Mouse (Mus musculus): ENCODE results near the gene Draxin.
"Not testable (repeated sequence)": the region's sequence is repeated elsewhere in the genome, so short reads cannot be mapped to it uniquely, and the experiment has no call there.

Gene Draxin

DNA sequence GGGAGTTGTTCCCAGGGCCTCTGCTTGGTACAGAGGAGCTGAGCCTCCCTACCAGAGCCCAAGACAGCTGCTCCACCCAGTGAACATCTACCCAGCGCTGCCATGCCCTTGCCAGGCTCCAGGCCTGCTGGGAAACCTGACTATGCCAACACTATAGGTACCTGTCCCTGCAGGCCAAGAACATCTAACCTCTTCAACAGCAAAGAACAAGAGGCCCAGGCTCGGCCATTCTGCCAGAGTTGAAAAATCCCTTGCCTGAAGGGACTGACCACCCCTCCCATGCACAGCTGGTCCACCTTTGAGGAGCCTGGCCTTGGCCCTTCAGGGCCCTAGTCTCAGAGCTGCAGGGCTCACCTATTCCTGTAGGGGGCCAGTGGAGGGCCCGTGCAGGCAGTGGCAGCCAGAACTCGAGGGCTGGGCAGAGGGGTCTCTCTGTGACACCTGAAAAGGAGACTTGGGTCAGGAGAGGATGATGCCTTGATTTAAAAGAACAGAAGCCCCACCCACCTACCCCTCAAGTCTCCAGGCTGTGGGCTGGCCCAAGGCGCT, 72.8 kb downstream of the Draxin start:
- no peak for DNase-seq (ENCODE audit: low spot score in 2 of 2)

DNA sequence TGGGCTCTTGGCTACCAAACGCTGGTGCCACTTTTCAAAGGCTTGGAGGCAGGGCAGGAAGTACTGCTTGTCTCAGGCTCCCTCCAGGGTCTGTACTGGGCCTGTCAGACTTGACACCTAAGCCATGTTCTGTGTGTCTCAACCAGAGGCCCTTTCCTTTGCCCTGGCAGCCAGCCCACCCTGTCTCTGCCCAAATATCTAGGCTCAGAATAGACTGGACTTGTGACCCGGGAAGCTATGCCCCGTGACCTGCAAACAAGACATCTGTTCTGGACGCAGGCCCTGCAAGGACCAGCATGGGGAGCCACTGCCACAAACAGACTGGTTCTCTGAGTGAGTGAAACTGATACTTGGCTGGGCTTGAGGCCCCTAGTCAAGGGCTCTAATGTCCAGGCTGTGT, 73.7 kb downstream of the Draxin start:
- no peak for DNase-seq (ENCODE audit: low spot score in 2 of 2)

DNA sequence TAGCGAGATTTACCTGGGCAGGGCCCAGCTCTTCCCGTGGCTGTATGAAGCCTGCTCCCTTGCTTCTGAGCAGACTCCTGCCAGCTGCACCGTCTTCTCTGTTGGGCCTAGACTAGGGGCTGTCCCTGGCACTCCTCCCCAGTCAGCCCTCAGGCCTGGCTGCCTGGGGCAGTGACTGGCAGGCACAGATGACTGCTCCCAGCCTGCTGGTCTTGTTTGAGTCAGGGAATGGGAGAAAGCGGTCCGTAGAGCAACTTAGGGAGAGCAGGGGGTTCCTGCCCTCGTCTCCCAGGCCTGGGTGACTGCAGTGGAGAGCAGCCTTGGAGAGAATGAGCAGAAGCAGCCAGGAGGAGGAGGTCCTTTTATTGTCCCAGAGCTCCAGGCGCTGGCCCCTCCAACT, 74.3 kb downstream of the Draxin start:
- no peak for DNase-seq (ENCODE audit: low spot score in 2 of 2)

DNA sequence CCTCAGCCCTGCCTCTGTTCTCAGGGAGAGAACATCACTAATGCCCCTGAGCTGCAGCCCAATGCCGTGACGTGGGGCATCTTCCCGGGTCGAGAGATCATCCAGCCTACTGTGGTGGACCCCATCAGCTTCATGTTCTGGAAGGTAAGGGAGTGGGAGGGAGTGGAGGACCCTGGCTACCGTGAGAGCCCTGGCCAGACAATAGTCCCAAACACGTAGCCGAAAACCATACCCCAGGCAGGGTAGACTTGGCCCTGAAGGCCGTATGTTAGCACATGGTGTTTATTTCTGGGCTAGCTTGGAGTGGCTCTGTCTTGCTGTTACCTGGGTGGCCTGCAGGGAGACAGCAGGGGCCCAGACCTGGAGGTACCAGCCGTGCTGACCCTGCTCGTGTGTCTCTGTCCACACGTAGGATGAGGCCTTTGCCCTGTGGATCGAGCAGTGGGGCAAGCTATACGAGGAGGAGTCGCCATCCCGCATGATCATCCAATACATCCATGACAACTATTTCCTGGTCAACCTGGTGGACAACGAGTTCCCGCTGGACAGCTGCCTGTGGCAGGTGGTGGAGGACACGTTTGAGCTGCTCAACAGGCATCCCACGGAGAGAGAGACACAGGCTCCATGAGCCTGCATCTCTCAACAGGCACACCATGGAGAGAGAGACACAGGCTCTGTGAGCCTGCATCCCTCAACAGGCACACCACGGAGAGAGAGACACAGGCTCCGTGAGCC, 75.4 kb downstream of the Draxin start:
- no peak for DNase-seq (ENCODE audit: low spot score in 2 of 2)

DNA sequence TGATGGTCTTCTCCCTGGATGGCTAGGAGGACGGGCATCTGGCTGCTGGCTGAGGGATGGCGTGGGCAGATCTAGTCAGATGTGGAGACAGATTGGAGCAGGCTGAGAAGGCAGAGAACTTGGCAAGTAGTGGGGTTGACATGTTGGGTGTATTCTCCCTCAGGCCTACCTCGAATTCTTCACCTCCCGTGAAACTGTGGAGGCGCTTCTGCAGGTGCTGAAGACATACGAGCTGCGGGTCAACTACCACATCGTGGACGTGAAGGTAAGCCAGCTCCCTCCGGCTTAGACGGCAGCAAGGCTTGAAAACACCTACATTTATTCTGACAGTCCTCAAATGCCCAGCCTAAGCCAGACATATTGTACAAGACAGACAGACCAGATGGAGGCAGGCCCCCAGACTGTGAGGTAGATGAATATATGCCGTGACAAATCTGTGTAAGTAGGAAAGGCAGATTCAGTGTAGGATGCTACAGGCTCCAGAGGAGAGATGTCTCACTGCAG, 77.0 kb downstream of the Draxin start:
- peak; percentile 65 to 88 for DNase-seq (ENCODE audit: low spot score in 2 of 2)

DNA sequence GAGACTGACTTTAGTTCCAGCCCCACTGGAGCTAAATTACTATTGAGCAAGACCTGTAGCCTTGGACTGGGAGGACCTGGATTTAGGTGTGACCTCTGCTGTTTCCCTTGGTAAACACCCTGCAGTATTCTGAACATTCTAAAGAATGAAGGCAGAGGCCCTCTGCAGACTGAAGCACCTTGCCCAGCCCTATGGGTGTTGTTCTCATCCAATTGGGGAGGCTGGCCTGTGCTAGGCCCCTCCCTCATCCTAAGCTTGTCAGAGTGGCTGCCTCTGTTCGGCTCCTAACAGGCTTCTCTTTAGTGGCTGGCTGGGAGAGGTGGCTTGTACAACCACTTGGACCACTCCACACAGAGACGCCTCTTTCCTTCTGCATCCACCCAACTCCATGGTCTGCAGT, 77.5 kb downstream of the Draxin start:
- no peak for DNase-seq (ENCODE audit: low spot score in 2 of 2)

DNA sequence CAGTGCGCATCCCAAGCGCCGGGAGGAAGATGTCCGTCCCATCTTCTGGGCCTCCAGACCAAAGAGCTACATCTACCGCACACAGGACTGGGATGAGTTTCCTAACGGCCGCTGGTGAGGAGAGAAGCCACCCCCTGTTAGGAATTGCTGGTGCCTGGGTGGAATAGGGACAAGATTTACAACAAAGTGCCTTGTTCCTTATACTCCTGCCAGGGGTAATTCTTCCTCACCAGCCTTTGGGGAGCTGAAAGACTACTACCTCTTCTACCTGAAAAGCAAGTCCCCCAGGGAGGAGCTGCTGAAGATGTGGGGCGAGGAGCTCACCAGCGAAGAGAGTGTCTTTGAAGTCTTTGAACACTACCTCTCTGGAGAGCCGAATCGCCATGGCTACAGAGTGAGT, 78.6 kb downstream of the Draxin start:
- DNase-seq (ENCODE audit: low spot score in 2 of 2), result no peak

DNA sequence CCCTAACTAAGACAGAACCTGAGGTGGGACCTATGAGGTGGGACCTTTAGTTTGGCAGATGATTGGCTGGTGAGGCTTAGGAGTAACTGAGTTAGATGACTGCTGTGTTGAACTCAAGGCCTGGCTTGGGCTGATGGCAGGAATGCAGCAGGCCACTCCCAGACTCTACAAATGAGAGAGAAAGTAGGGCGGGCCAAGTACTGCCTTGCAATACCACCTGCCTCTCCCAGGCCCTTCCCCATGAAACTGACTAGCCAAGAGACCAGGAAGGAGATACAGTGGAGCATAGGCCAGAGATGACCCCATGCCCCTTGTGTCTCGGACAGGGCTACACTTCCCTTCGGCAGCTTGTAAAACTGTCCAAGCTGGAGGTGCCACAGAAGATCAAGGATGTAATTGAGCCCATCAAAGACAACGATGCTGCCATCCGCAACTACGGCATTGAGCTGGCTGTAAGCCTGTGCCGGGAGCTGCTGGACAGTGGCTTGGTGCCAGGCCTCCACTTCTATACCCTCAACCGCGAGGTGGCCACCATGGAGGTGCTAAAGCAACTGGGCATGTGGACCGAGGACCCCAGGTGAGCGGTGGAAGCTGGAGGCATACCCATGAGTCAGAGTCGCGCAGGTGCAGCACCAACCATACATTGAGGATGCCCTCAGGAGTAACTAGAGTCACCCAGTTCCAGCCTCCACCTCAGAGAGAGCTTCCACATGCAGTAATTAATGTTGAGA, 79.3 kb downstream of the Draxin start:
- no peak for DNase-seq (ENCODE audit: low spot score in 2 of 2)

DNA sequence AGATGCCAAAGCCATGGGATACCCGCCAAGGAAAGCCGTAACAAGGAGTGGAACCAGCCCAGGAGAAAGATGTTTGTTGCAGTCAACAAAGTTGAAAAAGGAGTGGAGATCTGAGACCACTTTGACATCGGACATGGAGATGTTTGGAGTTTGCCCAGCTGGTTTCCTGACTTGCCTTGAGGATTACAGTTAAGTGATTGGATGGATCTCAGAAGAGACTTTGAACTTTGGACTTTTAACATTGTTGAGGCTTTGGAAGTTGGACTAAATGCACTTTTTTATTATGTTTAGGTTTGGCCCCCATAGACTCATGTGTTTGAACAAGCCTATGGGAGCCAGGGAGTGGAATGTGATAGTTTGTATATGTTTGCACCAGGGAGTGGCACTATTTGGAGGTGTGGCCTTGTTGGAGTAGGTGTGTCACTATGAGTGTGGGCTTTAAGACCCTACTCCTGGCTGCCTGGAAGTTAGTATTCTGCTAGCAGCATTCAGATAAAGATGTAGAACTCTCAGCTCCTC, 80.0 kb downstream of the Draxin start:
- not testable (repeated sequence) for DNase-seq (ENCODE audit: low spot score in 2 of 2)

All from left cerebral cortex, adult 9 months (tissue).